Mouse (Mus musculus) olfactory bulb, adult 2 months (tissue): ENCODE measurements around the gene Ttf1.

ENCODE experiments used
- CTCF ChIP-seq: fragments of 200-500 bp; IDR thresholded peaks from 2 replicates; pipeline ENCODE4 v1.5.1; 2012; ENCODE audit warnings: low read depth, mild to moderate bottlenecking, low read length, moderate library complexity; ENCODE audit not compliant: insufficient read depth
- POLR2A ChIP-seq: fragments of 200-500 bp; IDR thresholded peaks from 2 replicates; pipeline ENCODE4 v1.6.1; 2012; ENCODE audit warnings: mild to moderate bottlenecking, low read depth, low read length, moderate library complexity; ENCODE audit not compliant: insufficient read depth

GRCm38 (mm10) chr2:29051932-29052331, 8.1 kb upstream of the Ttf1 start:
- TF ChIP-seq POLR2A (no peak), CTCF (no peak)
